Mouse (Mus musculus) heart, adult 2 months (tissue): ENCODE data around the gene Mtch1. TPM values are rescaled to one million over a fixed set of nuclear protein-coding genes. Genes with fewer than 3 reads are reported as not detected.

Experiments used
- DNase-seq, 2 experiments: peaks; one replicate each; pipeline ENCODE4 v3.0.0; 2021
- H3K27ac ChIP-seq: fragments of 200-600 bp; 2 replicates; pipeline ENCODE4 v1.8.1; 2022
- H3K27me3 ChIP-seq: fragments of 200-500 bp; 2 replicates; pipeline ENCODE4 v1.6.1; 2012; ENCODE audit warnings: mild to moderate bottlenecking, low read length, inconsistent platforms, mixed read lengths; ENCODE audit not compliant: control insufficient read depth, insufficient read depth
- H3K36me3 ChIP-seq: fragments of 200-500 bp; 2 replicates; pipeline ENCODE4 v1.6.1; 2012; ENCODE audit warnings: low read length, inconsistent platforms; ENCODE audit not compliant: control insufficient read depth, insufficient read depth
- H3K4me1 ChIP-seq: fragments of 200-500 bp; 2 replicates; pipeline ENCODE4 v1.6.1; 2011; ENCODE audit warnings: low read length; ENCODE audit not compliant: control insufficient read depth, insufficient read depth
- H3K4me3 ChIP-seq: fragments of 200-600 bp; 2 replicates; pipeline ENCODE4 v1.8.1; 2022
- H3K79me2 ChIP-seq: fragments of 200-500 bp; replicated peaks from 2 replicates; pipeline ENCODE4 v1.6.1; 2012; ENCODE audit warnings: mild to moderate bottlenecking, inconsistent platforms, low read length, moderate library complexity, mixed read lengths; ENCODE audit not compliant: control insufficient read depth, insufficient read depth
- H3K9ac ChIP-seq: fragments of 200-500 bp; 2 replicates; pipeline ENCODE4 v1.6.1; 2012; ENCODE audit warnings: low read depth, mild to moderate bottlenecking, control low read depth, inconsistent platforms, low read length, mixed read lengths
- CTCF ChIP-seq: fragments of 200-600 bp; IDR thresholded peaks from 2 replicates; pipeline ENCODE4 v1.8.1; 2022; ENCODE audit warnings: antibody characterized with exemption, mild to moderate bottlenecking, moderate library complexity
- EP300 ChIP-seq: fragments of 200-500 bp; IDR thresholded peaks from 2 replicates; pipeline ENCODE4 v1.6.1; 2011; ENCODE audit warnings: low read depth, low read length, control low read depth; ENCODE audit not compliant: insufficient read depth
- POLR2A ChIP-seq: fragments of 200-500 bp; IDR thresholded peaks from 2 replicates; pipeline ENCODE4 v1.6.1; 2011; ENCODE audit warnings: mild to moderate bottlenecking, low read depth, low read length, control low read depth; ENCODE audit not compliant: insufficient read depth
- WGBS: fragments of 180-500 bp; shearing (Covaris S2); methylation state at CpG from one replicate; pipeline ENCODE4 v1.1.7; 2018; 5-methylcytosine and 5-hydroxymethylcytosine counted together
- intact Hi-C: fragments of 180-260 bp; cut with DNase I; formaldehyde crosslinking; loops from one replicate; pipeline ENCODE4 v1.15.1; 2025
- polyA plus RNA-seq: library from polyadenylated mRNA; depleted of rRNA; stranded (reverse); fragments of >200 nt; gene quantifications from 2 replicates; pipeline ENCODE4 v1.2.3, GENCODE M21; 2012
- total RNA-seq, 2 experiments: library from RNA; stranded (reverse); gene quantifications; 2 replicates each; pipeline ENCODE4 v1.2.3; 2021

Gene Mtch1
- total and polyA plus RNA-seq, 3 experiments, result 186 to 234 (median 203) TPM

DNA sequence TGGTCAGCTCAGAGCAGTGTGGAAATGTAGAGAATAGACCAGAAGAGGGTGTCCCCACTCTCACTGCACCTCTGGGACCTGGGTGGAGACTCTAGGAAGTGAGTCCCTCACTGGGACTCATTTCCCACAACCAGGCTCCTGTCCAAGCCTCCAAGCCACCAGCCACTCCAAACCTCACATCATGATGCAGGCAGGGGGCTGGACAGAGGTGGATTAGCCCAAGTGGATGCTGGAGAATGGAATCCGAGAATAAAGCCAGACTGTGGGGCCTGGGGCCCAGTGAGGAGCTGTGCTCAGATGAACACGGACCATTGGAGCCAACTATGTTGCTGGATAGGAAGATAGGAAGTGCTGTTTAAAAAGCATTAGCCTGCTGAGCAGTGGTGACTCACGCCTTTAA, 30.8 kb downstream of the Mtch1 start:
- DNase-seq, result no peak
- Histone ChIP-seq H3K4me1 (peaks cover 15% of the 10 kb centered on the region), H3K9ac (no peak overlapping the region), H3K79me2 (no peaks in the 10 kb centered on the region), H3K4me3 (no peak overlapping the region), H3K27ac (peak overlapping the region; percentile 72), H3K36me3 (no peaks in the 10 kb centered on the region), H3K27me3 (no peaks in the 10 kb centered on the region)
- intact Hi-C loops, result loop anchor here (2.0 to 5.0 kb wide), 2 partner anchors 14 to 40 kb away; no protein-coding TSS in a partner anchor
- TF ChIP-seq POLR2A, result no peak
- no peak for TF ChIP-seq CTCF
- TF ChIP-seq EP300, result no peak
- WGBS, result 25% methylated on average over 3 of the region's 3 CpGs

DNA sequence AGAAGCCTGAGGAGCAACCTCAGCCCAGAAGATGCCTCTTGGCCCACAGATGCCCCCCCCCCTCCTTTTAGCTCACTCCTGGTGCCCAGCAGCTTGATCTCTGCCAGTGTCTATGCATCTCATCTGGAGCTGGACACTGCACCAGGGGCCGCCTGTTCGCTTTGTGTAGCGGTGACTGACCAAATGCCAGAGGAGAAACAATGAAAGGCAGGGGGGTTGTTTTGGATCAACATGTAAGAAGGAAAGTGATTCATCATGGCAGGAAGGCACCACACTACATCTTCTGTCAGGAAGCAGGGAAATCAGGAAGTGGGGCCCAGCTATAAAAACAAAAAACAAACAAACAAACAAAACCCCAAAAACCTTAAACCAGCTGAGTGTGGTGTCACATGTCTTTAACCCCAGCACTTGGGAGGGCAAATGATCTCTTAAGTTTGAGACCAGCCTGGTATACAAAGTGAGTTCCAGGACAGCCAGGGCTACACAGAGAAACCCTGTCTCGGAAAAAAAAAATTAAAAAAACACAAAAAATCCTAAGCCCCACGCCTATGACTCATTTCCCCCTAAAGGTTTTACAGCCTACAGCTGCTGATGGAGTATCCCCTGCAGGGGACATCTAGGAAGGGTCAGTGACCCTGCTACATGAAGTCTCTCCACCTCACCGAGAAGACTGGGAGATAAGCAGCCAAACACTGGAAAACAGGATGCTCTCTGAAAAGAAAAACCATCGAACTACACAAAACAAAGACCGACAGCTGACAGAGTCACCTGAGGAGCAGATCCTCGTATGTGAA, 31.9 kb downstream of the Mtch1 start:
- Histone ChIP-seq H3K79me2 (no peaks in the 10 kb centered on the region), H3K4me3 (no peak overlapping the region), H3K36me3 (no peaks in the 10 kb centered on the region), H3K9ac (no peak overlapping the region), H3K4me1 (peaks cover 15% of the 10 kb centered on the region), H3K27me3 (no peaks in the 10 kb centered on the region), H3K27ac (peak overlapping the region; percentile 72)
- intact Hi-C loops, result loop anchor here (2.0 to 5.0 kb wide), 2 partner anchors 15 to 39 kb away; no protein-coding TSS in a partner anchor
- 47% methylated on average over 9 of the region's 9 CpGs for WGBS
- TF ChIP-seq CTCF (no peak), POLR2A (no peak), EP300 (no peak)
- no peak for DNase-seq

DNA sequence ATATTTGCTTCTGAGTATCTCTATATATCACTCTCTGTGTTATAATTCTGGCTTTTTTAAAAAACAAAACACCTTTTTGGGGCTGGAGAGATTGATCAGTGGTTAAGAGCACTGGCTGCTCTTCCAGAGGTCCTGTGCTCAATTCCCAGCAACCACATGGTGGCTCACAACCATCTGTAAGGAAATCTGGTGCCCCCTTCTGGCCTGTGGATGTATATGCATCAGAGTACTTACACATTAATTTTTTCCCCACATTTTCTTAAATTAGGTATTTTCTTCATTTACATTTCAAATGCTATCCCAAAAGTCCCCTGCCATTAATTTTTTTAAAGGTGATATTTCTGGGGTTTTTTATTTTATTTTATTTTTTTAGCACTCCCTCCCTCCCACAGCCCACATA, 34.4 kb downstream of the Mtch1 start:
- no peak for DNase-seq
- intact Hi-C loops, result no loop called here
- no peaks in the 10 kb centered on the region for H3K79me2 ChIP-seq
- H3K36me3 ChIP-seq, result no peaks in the 10 kb centered on the region
- H3K9ac ChIP-seq, result no peak overlapping the region
- no peaks in the 10 kb centered on the region for H3K27me3 ChIP-seq
- H3K4me3 ChIP-seq, result no peak overlapping the region
- H3K27ac ChIP-seq, result no peak overlapping the region
- H3K4me1 ChIP-seq, result peaks cover 8% of the 10 kb centered on the region
- TF ChIP-seq CTCF, result peak; percentile 57
- TF ChIP-seq EP300, result no peak

DNA sequence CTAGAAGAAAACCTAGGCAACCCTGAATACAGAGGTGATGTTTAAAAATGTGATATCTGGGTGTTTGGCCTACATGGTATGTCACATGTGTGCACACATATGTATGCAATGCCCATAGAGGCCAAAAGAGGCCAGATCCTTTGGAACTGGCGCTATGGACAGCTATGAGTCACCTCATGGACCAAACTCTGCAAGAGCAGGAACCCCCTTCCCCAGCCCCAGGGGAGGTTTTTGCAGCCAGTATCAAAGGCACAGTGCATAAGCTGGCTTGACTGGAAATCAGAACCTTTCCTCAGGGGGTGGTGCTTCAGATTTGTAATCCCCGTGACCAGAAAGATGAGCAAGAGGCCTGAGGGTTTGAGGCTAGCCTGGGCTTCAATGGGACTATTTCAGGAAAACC, 35.7 kb downstream of the Mtch1 start:
- intact Hi-C loops, result no loop called here
- Histone ChIP-seq H3K36me3 (no peaks in the 10 kb centered on the region), H3K9ac (no peak overlapping the region), H3K4me3 (no peak overlapping the region), H3K27ac (no peak overlapping the region), H3K79me2 (no peaks in the 10 kb centered on the region), H3K27me3 (no peaks in the 10 kb centered on the region), H3K4me1 (peaks cover 8% of the 10 kb centered on the region)
- TF ChIP-seq EP300, result no peak
- 84% methylated on average over 2 of the region's 2 CpGs for WGBS
- DNase-seq, result no peak

DNA sequence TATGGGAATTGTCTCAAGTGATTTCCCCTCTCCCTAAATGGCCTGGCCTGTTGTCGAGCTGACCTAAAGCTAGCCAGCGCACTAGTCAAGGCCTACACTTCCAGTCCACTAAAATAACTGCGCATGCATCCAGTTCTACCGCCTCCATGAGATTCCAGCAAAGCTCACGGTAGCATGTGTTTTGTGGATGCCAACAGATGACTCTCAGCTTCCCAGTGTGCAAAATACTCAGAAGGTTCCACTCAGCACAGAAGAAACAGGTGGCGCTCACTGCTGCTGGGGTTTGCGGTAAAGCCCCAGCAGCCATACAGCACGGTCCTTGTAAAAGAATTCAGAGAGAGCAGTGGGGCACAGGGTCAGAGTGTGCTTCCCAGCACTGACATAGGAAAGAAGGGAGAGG, 36.1 kb downstream of the Mtch1 start:
- Histone ChIP-seq H3K36me3 (no peaks in the 10 kb centered on the region), H3K4me3 (no peak overlapping the region), H3K27me3 (no peaks in the 10 kb centered on the region), H3K27ac (no peak overlapping the region), H3K9ac (no peak overlapping the region), H3K4me1 (peaks cover 6% of the 10 kb centered on the region), H3K79me2 (no peaks in the 10 kb centered on the region)
- TF ChIP-seq CTCF (no peak), EP300 (no peak), POLR2A (no peak)
- DNase-seq, result no peak
- intact Hi-C loops, result no loop called here
- WGBS, result 90% methylated on average over 8 of the region's 8 CpGs

DNA sequence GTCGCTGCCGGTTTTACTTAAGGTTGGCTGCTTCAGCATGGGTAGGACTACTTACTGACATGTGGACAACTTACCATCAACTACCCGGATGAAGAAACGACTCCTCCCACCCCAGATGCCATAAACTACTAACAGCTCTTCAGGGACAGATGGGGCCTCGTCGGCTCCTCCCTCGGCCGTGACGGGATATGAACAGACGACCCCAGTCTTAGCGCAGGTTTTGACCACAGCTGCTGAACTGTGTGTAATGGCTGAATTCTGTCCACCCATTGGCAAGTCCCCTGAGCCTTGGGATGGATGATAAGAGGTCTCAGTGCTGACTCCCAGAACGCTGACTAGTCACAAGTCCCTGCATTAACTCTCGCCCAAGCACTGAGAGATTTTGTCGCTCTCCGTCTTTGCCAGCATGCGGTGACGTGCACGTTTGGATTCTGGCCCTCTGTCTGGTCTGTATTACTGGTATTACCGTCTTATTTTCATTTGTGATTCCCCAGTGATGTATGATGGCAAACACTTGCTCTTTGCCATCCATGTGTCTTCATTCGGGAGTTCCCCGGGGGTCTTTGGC, 37.6 kb downstream of the Mtch1 start:
- H3K27me3 ChIP-seq, result no peaks in the 10 kb centered on the region
- H3K4me1 ChIP-seq, result peaks cover 3% of the 10 kb centered on the region
- no peak for TF ChIP-seq CTCF
- TF ChIP-seq POLR2A, result no peak
- no peak for TF ChIP-seq EP300
- intact Hi-C loops, result no loop called here
- no peak overlapping the region for H3K27ac ChIP-seq
- H3K4me3 ChIP-seq, result no peak overlapping the region
- 76% methylated on average over 21 of the region's 21 CpGs for WGBS
- DNase-seq, result peak in 1 of 2 experiments; percentile 52
- H3K79me2 ChIP-seq, result no peaks in the 10 kb centered on the region
- no peak overlapping the region for H3K9ac ChIP-seq
- no peaks in the 10 kb centered on the region for H3K36me3 ChIP-seq
